Mouse (Mus musculus): ENCODE results near the gene Gm10570. TPM values are rescaled to one million over a fixed set of nuclear protein-coding genes. Genes with fewer than 3 reads are reported as not detected.

Gene Gm10570
- polyA plus RNA-seq, 1 experiment from 2014 or later: not detected

- no peak for ATAC-seq (ENCODE audit: insufficient number of reproducible peaks, insufficient read depth, low FRiP score, low TSS enrichment, low read depth)
- H3K27ac ChIP-seq: 0 out of 2 replicates have a peak overlapping the region, but pooled peaks have one; percentile 45
- H3K4me1 ChIP-seq: peaks cover 27% of the 10 kb centered on the region
- 64% methylated on average over 7 of the region's 7 CpGs for WGBS
- peaks cover 37% of the 10 kb centered on the region for H3K36me3 ChIP-seq
- peak overlapping the region; percentile 30; the same call in 1 of the 2 replicates for H3K4me2 ChIP-seq
- no peak overlapping the region for H3K9ac ChIP-seq
- no peaks in the 10 kb centered on the region; the same call in 1 of the 2 replicates for H3K27me3 ChIP-seq
- H3K4me3 ChIP-seq: no peak overlapping the region
- no peaks in the 10 kb centered on the region for H3K9me3 ChIP-seq
These were observed 41.4 kb downstream of the Gm10570 start for GRCm38 (mm10) chr4:130267069-130267468.

- peaks cover 42% of the 10 kb centered on the region for H3K36me3 ChIP-seq
- no peak overlapping the region for H3K9ac ChIP-seq
- H3K27me3 ChIP-seq: no peaks in the 10 kb centered on the region; the same call in 1 of the 2 replicates
- H3K4me3 ChIP-seq: no peak overlapping the region
- H3K4me1 ChIP-seq: peaks cover 27% of the 10 kb centered on the region
- H3K4me2 ChIP-seq: peak overlapping the region; percentile 30; the same call in 1 of the 2 replicates
- no peaks in the 10 kb centered on the region for H3K9me3 ChIP-seq
- 46% methylated on average over 9 of the region's 9 CpGs for WGBS
- no peak for ATAC-seq (ENCODE audit: insufficient number of reproducible peaks, insufficient read depth, low FRiP score, low TSS enrichment, low read depth)
- no peak overlapping the region for H3K27ac ChIP-seq
These were observed 41.9 kb downstream of the Gm10570 start for GRCm38 (mm10) chr4:130266601-130267000.

GRCm38 (mm10) chr4:130264698-130265349, 43.6 kb downstream of the Gm10570 start:
- WGBS: 25% methylated on average over 24 of the region's 24 CpGs
- Histone ChIP-seq H3K27ac (no peak overlapping the region), H3K9ac (no peak overlapping the region), H3K9me3 (no peaks in the 10 kb centered on the region), H3K36me3 (peaks cover 46% of the 10 kb centered on the region), H3K4me2 (no peak overlapping the region), H3K4me1 (peaks cover 27% of the 10 kb centered on the region), H3K4me3 (no peak overlapping the region), H3K27me3 (no peaks in the 10 kb centered on the region; the same call in 1 of the 2 replicates)
- no peak for ATAC-seq (ENCODE audit: insufficient number of reproducible peaks, insufficient read depth, low FRiP score, low TSS enrichment, low read depth)

DNA sequence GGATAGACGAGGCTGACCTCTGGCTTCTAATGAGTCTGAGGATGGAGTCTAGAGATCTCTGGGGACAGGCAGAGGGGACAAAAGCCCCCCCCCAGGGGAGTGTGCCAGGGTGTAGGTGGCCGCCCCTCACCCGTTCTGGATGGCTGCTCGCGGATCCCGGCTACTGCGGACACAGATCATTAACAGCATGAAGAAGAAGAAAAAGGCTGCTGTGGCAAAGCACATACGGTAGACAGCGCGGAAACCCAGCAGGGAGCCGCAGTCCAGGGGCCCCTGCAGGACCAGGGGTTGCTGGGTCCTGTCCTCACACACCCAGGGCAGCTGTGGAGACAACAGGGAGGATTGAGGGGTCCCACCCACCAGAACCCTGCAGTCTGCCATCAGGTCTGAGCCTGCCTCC, 44.3 kb downstream of the Gm10570 start:
- Histone ChIP-seq H3K9ac (no peak overlapping the region), H3K4me3 (no peak overlapping the region), H3K4me2 (no peak overlapping the region), H3K36me3 (peaks cover 53% of the 10 kb centered on the region), H3K4me1 (peaks cover 27% of the 10 kb centered on the region), H3K9me3 (no peaks in the 10 kb centered on the region), H3K27me3 (no peaks in the 10 kb centered on the region; the same call in 1 of the 2 replicates), H3K27ac (no peak overlapping the region)
- WGBS: 30% methylated on average over 11 of the region's 11 CpGs
- no peak for ATAC-seq (ENCODE audit: insufficient number of reproducible peaks, insufficient read depth, low FRiP score, low TSS enrichment, low read depth)

- Histone ChIP-seq H3K36me3 (peaks cover 85% of the 10 kb centered on the region), H3K4me3 (no peak overlapping the region), H3K9ac (no peak overlapping the region), H3K9me3 (no peaks in the 10 kb centered on the region), H3K4me2 (no peak overlapping the region), H3K4me1 (peaks cover 14% of the 10 kb centered on the region), H3K27me3 (no peaks in the 10 kb centered on the region; the same call in 1 of the 2 replicates), H3K27ac (no peak overlapping the region)
- ATAC-seq (ENCODE audit: insufficient number of reproducible peaks, insufficient read depth, low FRiP score, low TSS enrichment, low read depth): no peak
- 38% methylated on average over 5 of the region's 5 CpGs for WGBS
These were observed 48.1 kb downstream of the Gm10570 start for GRCm38 (mm10) chr4:130260406-130260805.

Other genes starting within 250 kb of the Gm10570 start
- gene Pef1, start 206.1 kb downstream of the Gm10570 start, polyA plus RNA-seq (2015; fragmentation: Nextera tagmentation; extraction: Ambion mirVana): 66.5 and 66.9 TPM in 2 replicates
- 0.21 TPM in 2 replicates for gene Hcrtr1, start 169.3 kb downstream of the Gm10570 start, polyA plus RNA-seq (2015; fragmentation: Nextera tagmentation; extraction: Ambion mirVana)
- 13.8 and 14.2 TPM in 2 replicates for gene Tinagl1, start 133.6 kb downstream of the Gm10570 start, polyA plus RNA-seq (2015; fragmentation: Nextera tagmentation; extraction: Ambion mirVana)
- not detected in 2 replicates for gene Gm853, start 86.3 kb downstream of the Gm10570 start, polyA plus RNA-seq (2015; fragmentation: Nextera tagmentation; extraction: Ambion mirVana)
- 150 TPM in 2 replicates for gene Serinc2, start 29.5 kb downstream of the Gm10570 start, polyA plus RNA-seq (2015; fragmentation: Nextera tagmentation; extraction: Ambion mirVana)
- gene Fabp3, start 79 bp downstream of the Gm10570 start, polyA plus RNA-seq (2015; fragmentation: Nextera tagmentation; extraction: Ambion mirVana): 12.9 and 14.8 TPM in 2 replicates
- gene Zcchc17, start 51.3 kb upstream of the Gm10570 start, polyA plus RNA-seq (2015; fragmentation: Nextera tagmentation; extraction: Ambion mirVana): 82.4 and 92.5 TPM in 2 replicates
- 152 and 176 TPM in 2 replicates for gene Snrnp40, start 51.5 kb upstream of the Gm10570 start, polyA plus RNA-seq (2015; fragmentation: Nextera tagmentation; extraction: Ambion mirVana)

Measured in embryonic facial prominence, embryonic 13.5 days (tissue).